Comparison of ENCODE assay signal across 28 mouse cellular contexts in genomic region chr1:172680742-172681141, GRCm38 (mm10). TPM values are rescaled to one million over a fixed set of nuclear protein-coding genes. Genes with fewer than 3 reads are reported as not detected.
DNase-seq lines count a peak whose midpoint lies in the region; ATAC-seq lines count a peak whose summit lies in the region.
"Had no signal": no experiment of that assay in that cellular context is flagged by ENCODE, and none has a peak within 500 bp of the region (broad histone marks: within the 10 kb centered on the region; RNA-seq: fewer than 3 reads in every experiment).

No protein-coding gene starts in this region.

- no peak overlapping the region for H3K9ac ChIP-seq in embryonic facial prominence, embryonic 11.5 days (replicated peaks; ENCODE audit: low read length)
- H3K9ac ChIP-seq in embryonic facial prominence, embryonic 14.5 days (ENCODE audit: low read depth, low read length): no peak overlapping the region
- H3K9ac ChIP-seq: embryonic facial prominence, embryonic 12.5 days; embryonic facial prominence, embryonic 15.5 days; forebrain, embryonic 13.5 days; forebrain, embryonic 15.5 days; forebrain, postnatal 0 days had no signal

- H3K4me2 ChIP-seq in embryonic facial prominence, embryonic 11.5 days (ENCODE audit: low read depth, low read length): no peak overlapping the region
- no peak overlapping the region for H3K4me2 ChIP-seq in embryonic facial prominence, embryonic 14.5 days (ENCODE audit: low read depth, low read length)
- H3K4me2 ChIP-seq: embryonic facial prominence, embryonic 12.5 days; embryonic facial prominence, embryonic 15.5 days; forebrain, embryonic 13.5 days; forebrain, embryonic 15.5 days had no signal

- no peak overlapping the region for H3K4me3 ChIP-seq in embryonic facial prominence, embryonic 11.5 days (ENCODE audit: low read depth, low read length)
- no peak overlapping the region for H3K4me3 ChIP-seq in embryonic facial prominence, embryonic 10.5 days
- H3K4me3 ChIP-seq in embryonic facial prominence, embryonic 14.5 days (ENCODE audit: low read depth, low read length): no peak overlapping the region
- H3K4me3 ChIP-seq: embryonic facial prominence, embryonic 12.5 days; embryonic facial prominence, embryonic 15.5 days; erythroblast, embryonic 14.5 days; forebrain, embryonic 13.5 days; forebrain, embryonic 15.5 days had no signal

- H3K36me3 ChIP-seq in embryonic facial prominence, embryonic 11.5 days (replicated peaks; ENCODE audit: control insufficient read depth, insufficient read depth, low read depth, low read length): no peaks in the 10 kb centered on the region
- H3K36me3 ChIP-seq in embryonic facial prominence, embryonic 10.5 days (replicated peaks): no peaks in the 10 kb centered on the region
- H3K36me3 ChIP-seq in embryonic facial prominence, embryonic 14.5 days (ENCODE audit: control insufficient read depth, insufficient read depth, low read length): no peaks in the 10 kb centered on the region
- H3K36me3 ChIP-seq: embryonic facial prominence, embryonic 12.5 days; embryonic facial prominence, embryonic 15.5 days; forebrain, embryonic 15.5 days; G1E had no signal

- no peaks in the 10 kb centered on the region for H3K4me1 ChIP-seq in embryonic facial prominence, embryonic 11.5 days (ENCODE audit: control insufficient read depth, insufficient read depth, low read length)
- no peaks in the 10 kb centered on the region for H3K4me1 ChIP-seq in embryonic facial prominence, embryonic 10.5 days
- H3K4me1 ChIP-seq in embryonic facial prominence, embryonic 14.5 days (ENCODE audit: control insufficient read depth, insufficient read depth, low read length): no peaks in the 10 kb centered on the region
- H3K4me1 ChIP-seq: embryonic facial prominence, embryonic 12.5 days; embryonic facial prominence, embryonic 15.5 days; forebrain, embryonic 13.5 days; forebrain, embryonic 15.5 days had no signal

- DNase-seq in embryonic facial prominence, embryonic 11.5 days (ENCODE audit: low spot score): peak; percentile 8
- DNase-seq in embryonic facial prominence, embryonic 10.5 days (ENCODE audit: low spot score): no peak
- DNase-seq in embryonic facial prominence, embryonic 14.5 days (ENCODE audit: low spot score): peak; percentile 53
- DNase-seq in gonadal fat pad, adult 2 months (ENCODE audit: low read depth): peak; percentile 54
- no peak for DNase-seq in left cerebral cortex, postnatal 36 days (ENCODE audit: low spot score in 2 of 2)
- DNase-seq: adrenal gland, adult 8-10 months; adrenal gland, postnatal 14 days; adrenal gland, postnatal 36 days; B cell, adult 2 months; cerebellum, adult 11-12 months; cerebellum, adult 2 months; cerebellum, adult 9-10 months; cerebellum, postnatal 10 days; cerebellum, postnatal 25 days; forebrain, postnatal 0 days had no signal

- H3K27me3 ChIP-seq in embryonic facial prominence, embryonic 11.5 days (ENCODE audit: control insufficient read depth, insufficient read depth, low read length): no peaks in the 10 kb centered on the region
- no peaks in the 10 kb centered on the region for H3K27me3 ChIP-seq in embryonic facial prominence, embryonic 10.5 days (replicated peaks; ENCODE audit: low read depth, poor library complexity, severe bottlenecking)
- no peaks in the 10 kb centered on the region for H3K27me3 ChIP-seq in embryonic facial prominence, embryonic 14.5 days (replicated peaks; ENCODE audit: control insufficient read depth, insufficient read depth, low read length)
- H3K27me3 ChIP-seq: CH12.LX; embryonic facial prominence, embryonic 12.5 days; embryonic facial prominence, embryonic 15.5 days; forebrain, embryonic 13.5 days; forebrain, embryonic 15.5 days; Patski had no signal

- intact Hi-C loops in left cerebral cortex, postnatal 36 days (cut with DNase I): no loop called here

- WGBS in embryonic facial prominence, embryonic 11.5 days: 91% methylated on average over 4 of the region's 4 CpGs
- 88% methylated on average over 4 of the region's 4 CpGs for WGBS in embryonic facial prominence, embryonic 10.5 days
- 80% methylated on average over 4 of the region's 4 CpGs for WGBS in embryonic facial prominence, embryonic 14.5 days

- H3K27ac ChIP-seq in embryonic facial prominence, embryonic 11.5 days (replicated peaks; ENCODE audit: low read depth, low read length): no peak overlapping the region
- H3K27ac ChIP-seq in embryonic facial prominence, embryonic 10.5 days (replicated peaks): no peak overlapping the region
- H3K27ac ChIP-seq in embryonic facial prominence, embryonic 14.5 days (replicated peaks; ENCODE audit: low read depth, low read length): no peak overlapping the region
- H3K27ac ChIP-seq: embryonic facial prominence, embryonic 12.5 days; forebrain, embryonic 13.5 days; forebrain, embryonic 15.5 days had no signal

- no peak for ATAC-seq in embryonic facial prominence, embryonic 11.5 days (replicated peaks; ENCODE audit: insufficient number of reproducible peaks, low FRiP score, low TSS enrichment, low read depth)
- ATAC-seq in embryonic facial prominence, embryonic 14.5 days (ENCODE audit: low read depth): peak; percentile 55; the same call in 1 of the 2 replicates
- ATAC-seq: activated CD4-positive, CD25-positive, alpha-beta regulatory T cell, adult 4 months; CD4-positive, CD25-positive, alpha-beta regulatory T cell, adult 4 months; forebrain, embryonic 13.5 days; forebrain, embryonic 15.5 days; forebrain, postnatal 0 days; Patski had no signal

- H3K9me3 ChIP-seq in embryonic facial prominence, embryonic 11.5 days (replicated peaks; ENCODE audit: control insufficient read depth, low read length): no peaks in the 10 kb centered on the region
- H3K9me3 ChIP-seq in embryonic facial prominence, embryonic 10.5 days: no peaks in the 10 kb centered on the region
- H3K9me3 ChIP-seq in embryonic facial prominence, embryonic 14.5 days (ENCODE audit: control insufficient read depth, low read length): no peaks in the 10 kb centered on the region; the same call in 1 of the 2 replicates
- H3K9me3 ChIP-seq: embryonic facial prominence, embryonic 12.5 days; embryonic facial prominence, embryonic 15.5 days; forebrain, embryonic 15.5 days had no signal

RNA-seq across cellular contexts. Expression of gene Crp, which starts 17.1 kb away (rescaled TPM):
- polyA plus RNA-seq in embryonic facial prominence, embryonic 11.5 days (2014; fragmentation: Nextera tagmentation; extraction: Ambion mirVana): 0.17 TPM in 1 of 2 replicates, not detected in the other
- polyA plus RNA-seq in embryonic facial prominence, embryonic 10.5 days (2016; fragmentation: Nextera tagmentation; extraction: Ambion mirVana): not detected in 2 replicates
- not detected in 2 replicates for polyA plus RNA-seq in embryonic facial prominence, embryonic 14.5 days (2014; fragmentation: Nextera tagmentation; extraction: Ambion mirVana)
- 0.28 and 0.81 TPM in 2 replicates for polyA plus RNA-seq in gonadal fat pad, adult 2 months (2012; rRNA removed)
- total RNA-seq in left cerebral cortex, postnatal 36 days (2021): not detected
- total RNA-seq: adrenal gland, adult 18-20 months; CH12.LX had no signal
- polyA plus RNA-seq: activated CD4-positive, CD25-positive, alpha-beta regulatory T cell, adult 4 months; CD4-positive, CD25-positive, alpha-beta regulatory T cell, adult 4 months; cerebellum, adult 2 months; cortical plate, adult 2 months; embryonic facial prominence, embryonic 12.5 days; embryonic facial prominence, embryonic 15.5 days; erythroblast, embryonic 14.5 days; forebrain, embryonic 11.5 days; forebrain, embryonic 13.5 days; forebrain, embryonic 15.5 days; forebrain, postnatal 0 days; G1E had no signal

RNA-seq across cellular contexts. Expression of gene Dusp23, which starts 48.0 kb away (rescaled TPM):
- polyA plus RNA-seq in embryonic facial prominence, embryonic 11.5 days (2014; fragmentation: Nextera tagmentation; extraction: Ambion mirVana): 9.7 and 10.1 TPM in 2 replicates
- polyA plus RNA-seq in embryonic facial prominence, embryonic 10.5 days (2016; fragmentation: Nextera tagmentation; extraction: Ambion mirVana): 9.4 and 9.9 TPM in 2 replicates
- 15.7 and 16.0 TPM in 2 replicates for polyA plus RNA-seq in embryonic facial prominence, embryonic 14.5 days (2014; fragmentation: Nextera tagmentation; extraction: Ambion mirVana)
- 30.2 and 62.5 TPM in 2 replicates for polyA plus RNA-seq in gonadal fat pad, adult 2 months (2012; rRNA removed)
- total RNA-seq in left cerebral cortex, postnatal 36 days (2021): 1 to 10 TPM; 5.2 to 7.3 TPM
- total RNA-seq: G1E had no signal
- polyA plus RNA-seq: erythroblast, embryonic 14.5 days; G1E had no signal

Comparison
In these comparisons a context has a peak if more than half of its experiments do, and no peak if none do; other contexts are left out.
1. DNase-seq: peak in embryonic facial prominence, embryonic 11.5 days (single experiment), embryonic facial prominence, embryonic 14.5 days (single experiment) and gonadal fat pad, adult 2 months (single experiment); none in embryonic facial prominence, embryonic 10.5 days (single experiment) and left cerebral cortex, postnatal 36 days (0 of 2).